Mouse (Mus musculus) retina, postnatal 1 day (tissue): Measurements from ENCODE around the gene Dpep2nb.

ENCODE experiments used
- DNase-seq: peaks from one replicate; pipeline ENCODE4 v3.0.0-alpha.2; 2012

The Dpep2nb gene

GRCm38 (mm10) chr8:105959350-105959749, 46.4 kb downstream of the Dpep2nb start:
- no peak for DNase-seq

GRCm38 (mm10) chr8:105957813-105958212, 48.0 kb downstream of the Dpep2nb start:
- DNase-seq = no peak

- no peak for DNase-seq
Measured at GRCm38 (mm10) chr8:105956556-105956955, 49.2 kb downstream of the Dpep2nb start.

GRCm38 (mm10) chr8:105951057-105951659, 54.6 kb downstream of the Dpep2nb start:
- DNase-seq = no peak

- DNase-seq = peak; percentile 29
Measured at GRCm38 (mm10) chr8:105949350-105949749, 56.4 kb downstream of the Dpep2nb start.
